Mouse (Mus musculus) heart, postnatal 25 days (tissue): ENCODE measurements around the gene Foxp1. TPM values are rescaled to one million over a fixed set of nuclear protein-coding genes. Genes with fewer than 3 reads are reported as not detected.

ENCODE experiments used
- DNase-seq: peaks from one replicate; pipeline ENCODE4 v3.0.0; 2022; ENCODE audit warnings: low spot score
- intact Hi-C: fragments of 180-260 bp; cut with DNase I; formaldehyde crosslinking; loops from one replicate; pipeline ENCODE4 v1.15.1; 2025
- total RNA-seq, 2 experiments: library from RNA; stranded (reverse); gene quantifications; 2 replicates each; pipeline ENCODE4 v1.2.3; 2021

Gene Foxp1
- total RNA-seq, 2 experiments from 2014 or later = 33.6 to 35.3 TPM

GRCm38 (mm10) chr6:99184051-99184450 is 338.5 kb downstream of the Foxp1 start:
- intact Hi-C loops = no loop called here
- DNase-seq = no peak

- intact Hi-C loops = no loop called here
- no peak for DNase-seq
These were observed 339.7 kb downstream of the Foxp1 start for GRCm38 (mm10) chr6:99182777-99183176.

DNA sequence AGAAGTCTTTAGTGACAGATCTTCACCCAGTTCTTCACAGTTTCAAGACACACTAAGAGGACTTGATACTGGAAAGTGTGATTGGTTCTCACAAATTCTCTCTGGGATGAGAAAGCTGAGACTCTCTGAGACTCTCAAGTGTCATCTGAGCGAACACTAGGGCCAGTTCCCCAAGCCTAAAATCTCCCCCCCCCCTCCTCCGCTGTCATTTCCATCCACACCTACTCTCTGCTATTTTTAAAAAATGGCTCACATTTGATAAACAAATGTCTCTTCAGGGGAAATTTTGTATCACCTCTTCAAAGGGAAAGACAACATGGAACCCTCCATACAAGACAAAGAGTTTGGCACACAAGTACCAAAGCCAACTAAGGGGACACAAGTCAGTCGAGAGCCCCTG is 346.3 kb downstream of the Foxp1 start:
- intact Hi-C loops = no loop called here
- no peak for DNase-seq

- peak; percentile 26 for DNase-seq
- intact Hi-C loops = no loop called here
These were observed 347.1 kb downstream of the Foxp1 start for GRCm38 (mm10) chr6:99175377-99175776.

- DNase-seq = no peak
- intact Hi-C loops = no loop called here
These were observed 348.7 kb downstream of the Foxp1 start for GRCm38 (mm10) chr6:99173902-99174210.

- intact Hi-C loops = no loop called here
- no peak for DNase-seq
These were observed 349.2 kb downstream of the Foxp1 start for GRCm38 (mm10) chr6:99173066-99173901.

GRCm38 (mm10) chr6:99172589-99172986 is 349.9 kb downstream of the Foxp1 start:
- intact Hi-C loops = no loop called here
- DNase-seq = no peak

DNA sequence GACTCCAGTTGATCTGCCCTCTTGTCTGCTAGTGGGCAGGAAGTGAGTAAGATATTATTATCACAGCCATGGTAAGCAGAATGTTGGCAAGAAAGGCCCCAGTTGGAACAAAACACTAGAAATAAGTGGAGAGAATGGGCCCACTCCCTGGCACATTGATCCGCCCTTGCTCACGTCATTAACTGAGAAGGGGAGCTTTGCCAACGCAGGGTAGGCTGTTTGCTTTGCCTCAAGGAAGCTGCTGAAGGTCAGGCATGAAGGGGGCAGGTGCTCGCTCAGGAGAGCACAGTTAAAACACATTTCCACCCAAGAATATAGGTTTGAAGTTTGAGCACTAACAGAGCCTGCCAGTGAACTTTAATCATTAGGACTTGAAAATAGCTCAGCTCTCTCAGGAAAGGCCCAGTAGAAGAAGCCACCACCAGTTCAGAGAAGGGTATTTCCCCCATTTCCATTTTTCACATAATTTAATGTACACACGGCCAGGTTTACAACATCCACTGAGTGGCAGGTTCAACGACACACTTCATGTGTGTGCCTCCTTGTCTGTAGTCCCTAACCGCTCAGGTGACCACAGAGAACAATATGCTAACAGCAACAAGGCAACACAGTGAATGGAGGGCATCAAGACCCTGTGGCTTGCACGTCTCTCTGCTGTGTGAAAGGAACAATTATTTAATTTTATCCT is 350.5 kb downstream of the Foxp1 start:
- DNase-seq = no peak
- intact Hi-C loops = no loop called here

GRCm38 (mm10) chr6:99171281-99171825 is 351.2 kb downstream of the Foxp1 start:
- DNase-seq = no peak
- intact Hi-C loops = no loop called here

DNA sequence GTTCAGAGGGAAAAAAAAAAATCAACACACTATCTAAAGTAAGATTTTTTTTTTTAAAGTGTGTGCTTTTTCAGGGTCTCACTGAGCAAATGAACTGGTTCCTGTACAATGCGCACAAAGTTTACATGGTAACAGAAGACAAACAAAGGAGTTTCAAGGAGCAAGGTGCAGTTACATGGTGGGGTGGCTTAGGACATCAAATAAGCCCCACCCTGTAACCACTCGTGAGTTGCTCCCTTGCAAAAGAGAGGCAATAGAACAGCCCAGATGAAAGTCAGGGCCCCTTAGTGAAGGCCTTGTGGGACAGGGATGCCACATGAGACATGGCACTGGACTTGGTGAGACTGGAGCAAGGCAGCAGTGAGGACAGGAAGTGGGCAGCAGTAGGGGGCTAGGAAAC is 353.8 kb downstream of the Foxp1 start:
- no peak for DNase-seq
- intact Hi-C loops = no loop called here

DNA sequence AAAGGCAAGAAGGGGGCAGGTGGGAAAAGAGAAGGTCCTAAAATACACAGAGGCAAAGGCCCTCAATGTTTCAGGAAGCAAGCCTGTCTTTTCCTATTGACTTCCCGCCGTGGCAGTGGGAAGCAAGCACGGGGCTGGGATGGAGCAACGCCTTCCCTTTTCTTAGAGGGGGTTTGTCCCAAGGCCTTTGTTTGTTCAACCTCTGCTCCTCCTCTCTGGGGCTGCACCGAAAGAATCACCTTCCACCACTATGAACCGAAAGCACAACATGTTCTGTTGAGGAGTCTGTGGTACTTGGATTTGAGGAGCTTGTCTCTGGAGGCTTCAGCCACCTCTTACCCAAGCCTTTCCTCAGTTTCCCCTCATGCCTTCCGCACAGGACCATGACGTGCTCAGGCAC is 355.5 kb downstream of the Foxp1 start:
- intact Hi-C loops = no loop called here
- no peak for DNase-seq

DNA sequence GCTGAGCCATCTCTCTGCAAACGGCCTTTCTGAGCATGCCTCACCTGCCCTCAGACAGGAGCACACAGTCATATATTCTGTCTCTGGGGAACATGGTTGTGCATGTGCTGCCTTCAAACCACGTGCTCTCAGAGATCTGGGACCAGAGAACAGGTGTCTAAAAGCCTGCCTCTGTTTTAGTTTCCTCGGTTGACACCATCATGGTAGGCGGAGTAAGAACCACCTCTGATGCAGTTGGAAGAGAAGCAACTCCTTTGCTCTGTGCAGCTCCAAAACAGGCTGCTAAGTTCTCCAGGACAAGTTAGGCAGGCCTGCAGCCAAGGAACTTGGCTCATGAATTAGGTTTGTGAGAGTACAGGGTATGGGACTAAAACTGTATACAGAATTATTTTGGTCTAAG is 356.4 kb downstream of the Foxp1 start:
- no peak for DNase-seq
- intact Hi-C loops = no loop called here

DNA sequence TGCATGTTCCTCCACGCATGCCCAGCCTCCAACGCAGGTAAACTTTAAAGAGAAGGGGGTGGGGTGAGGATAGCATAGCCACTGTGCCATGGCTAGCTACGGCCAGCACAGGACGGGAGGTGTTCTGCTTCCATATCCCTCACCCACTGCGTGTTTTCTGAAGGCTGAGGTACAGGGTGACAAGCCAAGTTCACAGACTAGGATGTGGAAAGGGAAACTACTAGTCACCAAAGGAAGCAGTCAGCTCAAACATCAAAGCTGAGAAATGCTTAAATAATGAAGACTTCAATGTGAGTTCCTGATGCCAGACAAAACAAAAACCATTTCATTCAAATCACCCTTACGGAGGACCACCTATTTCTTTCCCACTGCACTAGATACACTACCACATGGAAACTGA is 357.8 kb downstream of the Foxp1 start:
- DNase-seq = no peak
- intact Hi-C loops = no loop called here

- DNase-seq = no peak
- intact Hi-C loops = no loop called here
These were observed 359.8 kb downstream of the Foxp1 start for GRCm38 (mm10) chr6:99162716-99163115.

GRCm38 (mm10) chr6:99160348-99160693 is 362.2 kb downstream of the Foxp1 start:
- intact Hi-C loops = no loop called here

GRCm38 (mm10) chr6:99159452-99160347 is 362.8 kb downstream of the Foxp1 start:
- intact Hi-C loops = no loop called here

More at GRCm38 (mm10) chr6:99160348-99160693, 362.2 kb downstream of the Foxp1 start:
- no peak for DNase-seq

DNA sequence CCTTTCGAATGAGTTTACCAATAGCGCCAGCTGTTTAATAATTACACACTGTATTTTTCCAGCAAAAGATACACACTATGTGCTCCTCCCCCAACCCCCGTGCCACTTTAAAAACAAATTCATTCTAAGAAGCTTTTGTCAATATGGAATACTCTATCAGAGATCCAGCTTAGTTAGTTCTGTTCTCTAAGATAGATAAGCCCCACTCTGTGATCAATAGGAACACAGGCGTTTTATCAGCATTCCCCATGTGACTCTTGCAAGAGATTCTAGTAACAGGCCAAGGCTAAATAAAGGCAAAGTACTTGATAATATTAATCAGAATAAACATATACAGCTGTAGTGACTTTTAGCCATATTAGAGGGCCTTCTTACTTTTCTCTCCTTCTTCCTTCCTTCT is 368.8 kb downstream of the Foxp1 start:
- intact Hi-C loops = no loop called here
- DNase-seq = no peak

More at GRCm38 (mm10) chr6:99159452-99160347, 362.8 kb downstream of the Foxp1 start:
- no peak for DNase-seq

- DNase-seq = no peak
- intact Hi-C loops = no loop called here
These were observed 376.1 kb downstream of the Foxp1 start for GRCm38 (mm10) chr6:99146400-99146905.

DNA sequence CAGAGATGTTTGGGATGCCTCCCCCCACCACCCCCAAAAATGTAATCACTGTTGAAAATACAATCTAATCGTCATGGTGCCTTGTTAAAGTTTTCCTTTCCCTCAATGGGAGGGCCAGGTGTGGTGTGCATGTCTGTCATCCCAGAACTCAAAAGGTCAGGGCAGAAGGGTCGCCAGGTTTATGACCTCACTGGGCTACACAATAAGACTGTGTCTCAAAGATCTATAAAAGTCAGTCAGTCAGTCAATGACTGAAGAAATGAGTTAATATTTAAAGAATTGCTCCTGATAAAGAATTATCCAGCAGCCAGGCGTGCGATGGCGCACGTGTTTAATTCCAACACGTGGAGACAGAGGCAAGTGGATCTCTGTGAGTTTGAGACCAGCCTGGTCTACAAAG is 377.5 kb downstream of the Foxp1 start:
- DNase-seq = no peak

DNA sequence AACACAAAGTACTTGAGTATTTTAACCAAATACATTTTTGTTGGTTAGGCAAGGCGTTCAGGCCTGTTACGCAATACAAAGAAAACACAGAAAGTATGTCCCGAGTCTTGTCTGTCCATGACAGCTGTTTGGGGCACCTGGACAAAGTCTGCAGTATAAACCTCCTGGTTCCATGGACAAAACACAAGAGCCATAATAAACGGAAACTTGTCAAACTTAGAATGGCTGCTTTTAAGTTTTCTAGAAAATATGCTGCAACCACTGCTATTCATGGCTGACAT is 378.8 kb downstream of the Foxp1 start:
- no peak for DNase-seq

More for the DNA sequence above, 377.5 kb downstream of the Foxp1 start:
- intact Hi-C loops = no loop called here

More for the DNA sequence above, 378.8 kb downstream of the Foxp1 start:
- intact Hi-C loops = no loop called here
